Mouse (Mus musculus): ENCODE measurements around the gene Cd33. TPM values are rescaled to one million over a fixed set of nuclear protein-coding genes. Genes with fewer than 3 reads are reported as not detected.

The Cd33 gene
- total and polyA plus RNA-seq, 3 experiments: not detected

DNA sequence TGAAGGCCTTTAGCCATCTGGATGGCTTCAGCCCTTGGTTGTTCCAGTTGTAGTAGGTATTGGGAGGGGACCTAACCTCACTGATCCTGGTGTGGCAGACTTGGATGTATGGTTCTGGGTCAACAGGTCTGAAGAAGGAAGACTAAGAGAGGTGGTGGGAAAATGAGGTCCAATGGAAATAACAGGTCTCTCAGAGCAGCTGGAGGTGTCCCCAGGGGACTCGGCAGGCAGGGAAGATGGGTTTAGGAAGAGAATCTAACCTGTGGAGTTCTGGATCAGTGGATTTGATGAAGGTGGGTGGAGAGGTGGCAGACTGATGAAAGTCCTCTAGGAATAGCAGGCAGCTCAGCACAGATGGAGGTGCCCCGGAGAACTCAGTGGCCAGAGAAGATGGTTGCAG lies 21.5 kb downstream of the Cd33 start:
- Histone ChIP-seq H3K27me3 (ENCODE audit: control insufficient read depth in 1 of 2, insufficient read depth in 2 of 2, low read length in 2 of 2) (no peaks in the 10 kb centered on the region), H3K9ac (ENCODE audit: control insufficient read depth, low read depth, low read length, poor library complexity, severe bottlenecking) (no peak overlapping the region), H3K4me3 (ENCODE audit: control insufficient read depth in 1 of 2, insufficient read depth in 1 of 2, low read depth in 2 of 2, low read length in 2 of 2) (no peak overlapping the region), H3K4me1 (ENCODE audit: control insufficient read depth in 1 of 2, insufficient read depth in 2 of 2, low read length in 2 of 2) (no peaks in the 10 kb centered on the region), H3K79me2 (ENCODE audit: control insufficient read depth, insufficient read depth, low read length, poor library complexity) (no peaks in the 10 kb centered on the region), H3K36me3 (ENCODE audit: control insufficient read depth in 1 of 2, insufficient read depth in 2 of 2, low read length in 2 of 2) (no peaks in the 10 kb centered on the region), H3K9me3 (replicated peaks; ENCODE audit: insufficient read depth, low read length) (no peaks in the 10 kb centered on the region), H3K27ac (ENCODE audit: control insufficient read depth, low read depth, low read length) (no peak overlapping the region)
- no peak for TF ChIP-seq SMC3 (IDR thresholded peaks at IDR 0.05; ENCODE audit: low read depth, low read length)
- TF ChIP-seq MAFK (IDR thresholded peaks at IDR 0.05; ENCODE audit: borderline replicate concordance, low read depth, low read length): no peak
- no peak for TF ChIP-seq KAT2A (conservative IDR thresholded peaks at IDR 0.05; ENCODE audit: low read depth, low read length)
- no peak for TF ChIP-seq CHD2 (IDR thresholded peaks at IDR 0.05; ENCODE audit: low read length)
- TF ChIP-seq MXI1 (IDR thresholded peaks at IDR 0.05; ENCODE audit: low read depth, low read length): no peak
- no peak for TF ChIP-seq MYB (IDR thresholded peaks at IDR 0.05; ENCODE audit: low read depth, low read length)
- TF ChIP-seq NELFE (IDR thresholded peaks at IDR 0.05; ENCODE audit: low read depth, low read length): no peak
- no peak for TF ChIP-seq EP300 (IDR thresholded peaks at IDR 0.05; ENCODE audit: low read depth in 1 of 2, low read length in 2 of 2)
- TF ChIP-seq ELF1 (IDR thresholded peaks at IDR 0.05; ENCODE audit: low read depth, low read length): no peak
- no peak for TF ChIP-seq SIN3A (IDR thresholded peaks at IDR 0.05; ENCODE audit: low read length)
- TF ChIP-seq CTCF (IDR thresholded peaks at IDR 0.05 in 2 of 3, conservative IDR thresholded peaks at IDR 0.05 in 1 of 3; ENCODE audit: control insufficient read depth in 1 of 3, insufficient read depth in 1 of 3, low read depth in 2 of 3, low read length in 3 of 3, poor library complexity in 1 of 3, severe bottlenecking in 1 of 3): no peak
- no peak for TF ChIP-seq BHLHE40 (IDR thresholded peaks at IDR 0.05; ENCODE audit: borderline replicate concordance, low read depth, low read length)
- TF ChIP-seq RAD21 (IDR thresholded peaks at IDR 0.05; ENCODE audit: low read depth, low read length): no peak
- no peak for TF ChIP-seq TAL1 (IDR thresholded peaks at IDR 0.05; ENCODE audit: low read length)
- no peak for TF ChIP-seq POLR2AphosphoS2 (IDR thresholded peaks at IDR 0.05; ENCODE audit: low read length)
- TF ChIP-seq CHD1 (IDR thresholded peaks at IDR 0.05; ENCODE audit: low read depth, low read length): no peak
- no peak for DNase-seq (ENCODE audit: low read depth, low spot score)

DNA sequence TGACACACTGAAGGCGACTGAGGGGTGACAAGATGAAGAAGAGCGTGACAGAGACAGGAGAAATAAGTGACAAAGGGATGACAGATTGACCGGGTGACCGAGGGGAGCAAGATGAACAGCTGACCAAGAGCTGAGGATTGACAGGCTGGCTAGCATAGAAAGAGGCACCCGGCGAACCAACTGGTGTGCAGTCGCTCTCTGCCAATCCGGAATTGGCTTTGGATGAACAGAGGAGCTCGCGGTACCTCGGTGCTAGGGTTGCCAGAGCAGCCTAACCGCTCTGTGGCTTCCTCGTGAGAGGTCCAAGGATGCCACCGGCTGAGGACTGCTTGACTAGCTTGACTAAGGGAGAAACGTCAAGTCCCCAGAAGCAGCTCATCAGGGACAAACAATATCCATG lies 25.9 kb downstream of the Cd33 start:
- TF ChIP-seq MAX (IDR thresholded peaks at IDR 0.05; ENCODE audit: low read length) (no peak), TAL1 (IDR thresholded peaks at IDR 0.05; ENCODE audit: low read length) (no peak), POLR2A (IDR thresholded peaks at IDR 0.05; ENCODE audit: control insufficient read depth in 1 of 2, insufficient read depth in 1 of 2, low read depth in 1 of 2, low read length in 2 of 2, poor library complexity in 1 of 2) (no peak), MAFK (IDR thresholded peaks at IDR 0.05; ENCODE audit: borderline replicate concordance, low read depth, low read length) (no peak), RCOR1 (IDR thresholded peaks at IDR 0.05; ENCODE audit: low read depth, low read length) (no peak), NRF1 (IDR thresholded peaks at IDR 0.05; ENCODE audit: insufficient read depth, low read depth, low read length, poor library complexity, severe bottlenecking) (no peak), MYB (IDR thresholded peaks at IDR 0.05; ENCODE audit: low read depth, low read length) (no peak), CTCF (IDR thresholded peaks at IDR 0.05 in 2 of 3, conservative IDR thresholded peaks at IDR 0.05 in 1 of 3; ENCODE audit: control insufficient read depth in 1 of 3, insufficient read depth in 1 of 3, low read depth in 2 of 3, low read length in 3 of 3, poor library complexity in 1 of 3, severe bottlenecking in 1 of 3) (no peak), USF1 (IDR thresholded peaks at IDR 0.05; ENCODE audit: low read depth, low read length) (no peak), BHLHE40 (IDR thresholded peaks at IDR 0.05; ENCODE audit: borderline replicate concordance, low read depth, low read length) (no peak)
- Histone ChIP-seq H3K36me3 (ENCODE audit: control insufficient read depth in 1 of 2, insufficient read depth in 2 of 2, low read length in 2 of 2) (no peaks in the 10 kb centered on the region), H3K4me1 (ENCODE audit: control insufficient read depth in 1 of 2, insufficient read depth in 2 of 2, low read length in 2 of 2) (no peaks in the 10 kb centered on the region), H3K9ac (ENCODE audit: control insufficient read depth, low read depth, low read length, poor library complexity, severe bottlenecking) (no peak overlapping the region), H3K9me3 (replicated peaks; ENCODE audit: insufficient read depth, low read length) (no peaks in the 10 kb centered on the region), H3K27ac (ENCODE audit: control insufficient read depth, low read depth, low read length) (no peak overlapping the region), H3K4me3 (ENCODE audit: control insufficient read depth in 1 of 2, insufficient read depth in 1 of 2, low read depth in 2 of 2, low read length in 2 of 2) (no peak overlapping the region), H3K27me3 (ENCODE audit: control insufficient read depth in 1 of 2, insufficient read depth in 2 of 2, low read length in 2 of 2) (no peaks in the 10 kb centered on the region), H3K79me2 (ENCODE audit: control insufficient read depth, insufficient read depth, low read length, poor library complexity) (no peaks in the 10 kb centered on the region)
- no peak for DNase-seq (ENCODE audit: low read depth, low spot score)
